7 mouse cellular contexts compared by ENCODE assay signal in genomic region chr1:131910674-131911558, GRCm38 (mm10). TPM values are rescaled to one million over a fixed set of nuclear protein-coding genes. Genes with fewer than 3 reads are reported as not detected.
DNase-seq lines count a peak whose midpoint lies in the region; ATAC-seq and TF ChIP-seq lines count a peak whose summit lies in the region.

No protein-coding gene starts in this region.

- peaks cover 32% of the 10 kb centered on the region for H3K36me3 ChIP-seq in embryonic facial prominence, embryonic 10.5 days (replicated peaks)
- H3K36me3 ChIP-seq in intestine, postnatal 0 days (ENCODE audit: control insufficient read depth, insufficient read depth): no peaks in the 10 kb centered on the region
- H3K36me3 ChIP-seq in limb, embryonic 10.5 days: peaks cover 32% of the 10 kb centered on the region
- H3K36me3 ChIP-seq in midbrain, embryonic 12.5 days: peaks cover 4% of the 10 kb centered on the region; the same call in 1 of the 2 replicates

- no peak for TF ChIP-seq CTCF in intestine, postnatal 0 days (IDR thresholded peaks at IDR 0.05; ENCODE audit: low read depth)

- peak overlapping the region; percentile 98 for H3K4me3 ChIP-seq in embryonic facial prominence, embryonic 10.5 days
- peak overlapping the region; percentile 91 for H3K4me3 ChIP-seq in intestine, postnatal 0 days (ENCODE audit: low read depth, low read length)
- H3K4me3 ChIP-seq in limb, embryonic 10.5 days: peak overlapping the region; percentile 88
- H3K4me3 ChIP-seq in midbrain, embryonic 12.5 days: peak overlapping the region; percentile 95

- peak overlapping the region; percentile 100 for H3K27ac ChIP-seq in embryonic facial prominence, embryonic 10.5 days (replicated peaks)
- H3K27ac ChIP-seq in intestine, postnatal 0 days (ENCODE audit: low read depth, low read length): peak overlapping the region; percentile 95
- H3K27ac ChIP-seq in limb, embryonic 10.5 days: peak overlapping the region; percentile 99
- peak overlapping the region; percentile 91 for H3K27ac ChIP-seq in midbrain, embryonic 12.5 days (replicated peaks)

- DNase-seq in adrenal gland, postnatal 10 days: peak; percentile 93
- DNase-seq in embryonic facial prominence, embryonic 10.5 days (ENCODE audit: low spot score): peak; percentile 87
- peak; percentile 87 for DNase-seq in limb, embryonic 10.5 days (ENCODE audit: low spot score)
- peak; percentile 40 for DNase-seq in skeletal muscle tissue, adult 2 months (ENCODE audit: low read depth, low spot score)

- H3K27me3 ChIP-seq in embryonic facial prominence, embryonic 10.5 days (replicated peaks; ENCODE audit: low read depth, poor library complexity, severe bottlenecking): peaks cover 27% of the 10 kb centered on the region
- H3K27me3 ChIP-seq in intestine, postnatal 0 days (replicated peaks; ENCODE audit: control insufficient read depth, insufficient read depth, low read length): no peaks in the 10 kb centered on the region
- peaks cover 4% of the 10 kb centered on the region; the same call in 1 of the 2 replicates for H3K27me3 ChIP-seq in limb, embryonic 10.5 days (ENCODE audit: low read depth, poor library complexity, severe bottlenecking)
- peaks cover 15% of the 10 kb centered on the region for H3K27me3 ChIP-seq in midbrain, embryonic 12.5 days

- ATAC-seq in granulocyte monocyte progenitor cell, adult 5-6 weeks (replicated peaks; ENCODE audit: poor library complexity, severe bottlenecking): peak; percentile 69
- peak; percentile 72 for ATAC-seq in intestine, postnatal 0 days
- peak; percentile 89 for ATAC-seq in midbrain, embryonic 12.5 days (ENCODE audit: low FRiP score, low read depth)

- H3K9ac ChIP-seq in intestine, postnatal 0 days (ENCODE audit: low read depth, low read length): peak overlapping the region; percentile 96
- peak overlapping the region; percentile 80 for H3K9ac ChIP-seq in midbrain, embryonic 12.5 days (replicated peaks)

- peak overlapping the region; percentile 72 for H3K4me2 ChIP-seq in intestine, postnatal 0 days (replicated peaks; ENCODE audit: low read depth)
- H3K4me2 ChIP-seq in midbrain, embryonic 12.5 days (replicated peaks): peak overlapping the region; percentile 86

- H3K9me3 ChIP-seq in embryonic facial prominence, embryonic 10.5 days: no peaks in the 10 kb centered on the region
- no peaks in the 10 kb centered on the region for H3K9me3 ChIP-seq in intestine, postnatal 0 days (ENCODE audit: control insufficient read depth)
- no peaks in the 10 kb centered on the region for H3K9me3 ChIP-seq in limb, embryonic 10.5 days (replicated peaks)
- no peaks in the 10 kb centered on the region for H3K9me3 ChIP-seq in midbrain, embryonic 12.5 days

- under 1% methylated on average over 88 of the region's 88 CpGs for WGBS in embryonic facial prominence, embryonic 10.5 days
- WGBS in intestine, postnatal 0 days: 1% methylated on average over 87 of the region's 88 CpGs
- WGBS in limb, embryonic 10.5 days: under 1% methylated on average over 84 of the region's 88 CpGs
- WGBS in midbrain, embryonic 12.5 days: under 1% methylated on average over 78 of the region's 88 CpGs

- peaks cover 14% of the 10 kb centered on the region for H3K4me1 ChIP-seq in embryonic facial prominence, embryonic 10.5 days
- H3K4me1 ChIP-seq in intestine, postnatal 0 days (replicated peaks; ENCODE audit: control insufficient read depth, insufficient read depth, low read length): no peaks in the 10 kb centered on the region
- H3K4me1 ChIP-seq in limb, embryonic 10.5 days: peaks cover 9% of the 10 kb centered on the region
- H3K4me1 ChIP-seq in midbrain, embryonic 12.5 days: peaks cover 29% of the 10 kb centered on the region

RNA-seq across cellular contexts. Expression of gene Nucks1, which starts 0.6 kb away (rescaled TPM):
- total RNA-seq in adrenal gland, postnatal 10 days (2021): 100 to 1,000 TPM; 124 to 131 TPM
- 104 and 105 TPM in 2 replicates for polyA plus RNA-seq in embryonic facial prominence, embryonic 10.5 days (2016; fragmentation: Nextera tagmentation; extraction: Ambion mirVana)
- 147 and 170 TPM in 2 replicates for total RNA-seq in granulocyte monocyte progenitor cell, adult 5-6 weeks (2014; fragmentation: Nextera tagmentation)
- total RNA-seq in granulocyte monocyte progenitor cell, adult 5-6 weeks (2017): 341 and 364 TPM in 2 replicates
- polyA plus RNA-seq in intestine, postnatal 0 days (2015; fragmentation: Nextera tagmentation; extraction: Ambion mirVana): 25.9 and 30.4 TPM in 2 replicates
- polyA plus RNA-seq in limb, embryonic 10.5 days (2016; fragmentation: Nextera tagmentation; extraction: Ambion mirVana): 97.8 and 110 TPM in 2 replicates
- polyA plus RNA-seq in midbrain, embryonic 12.5 days (2016; fragmentation: Nextera tagmentation; extraction: Ambion mirVana): 102 and 118 TPM in 2 replicates

RNA-seq across cellular contexts. Expression of gene Rab29, which starts 43.9 kb away (rescaled TPM):
- 10 to 100 TPM; 14.1 to 15.7 TPM for total RNA-seq in adrenal gland, postnatal 10 days (2021)
- polyA plus RNA-seq in embryonic facial prominence, embryonic 10.5 days (2016; fragmentation: Nextera tagmentation; extraction: Ambion mirVana): 9.6 and 11.7 TPM in 2 replicates
- total RNA-seq in granulocyte monocyte progenitor cell, adult 5-6 weeks (2014; fragmentation: Nextera tagmentation): 20.2 and 22.2 TPM in 2 replicates
- total RNA-seq in granulocyte monocyte progenitor cell, adult 5-6 weeks (2017): 22.9 and 26.2 TPM in 2 replicates
- 16.2 and 19.1 TPM in 2 replicates for polyA plus RNA-seq in intestine, postnatal 0 days (2015; fragmentation: Nextera tagmentation; extraction: Ambion mirVana)
- polyA plus RNA-seq in limb, embryonic 10.5 days (2016; fragmentation: Nextera tagmentation; extraction: Ambion mirVana): 6.1 and 8.6 TPM in 2 replicates
- polyA plus RNA-seq in midbrain, embryonic 12.5 days (2016; fragmentation: Nextera tagmentation; extraction: Ambion mirVana): 10.0 and 13.8 TPM in 2 replicates

RNA-seq across cellular contexts. Expression of gene Slc45a3, which starts 51.9 kb away (rescaled TPM):
- 10 to 100 TPM in 1 of 2 experiments, 1 to 10 TPM in 1; 9.9 to 13.8 TPM for total RNA-seq in adrenal gland, postnatal 10 days (2021)
- polyA plus RNA-seq in embryonic facial prominence, embryonic 10.5 days (2016; fragmentation: Nextera tagmentation; extraction: Ambion mirVana): 5.4 and 8.4 TPM in 2 replicates
- total RNA-seq in granulocyte monocyte progenitor cell, adult 5-6 weeks (2014; fragmentation: Nextera tagmentation): 1.1 and 4.0 TPM in 2 replicates
- 0.65 and 0.82 TPM in 2 replicates for total RNA-seq in granulocyte monocyte progenitor cell, adult 5-6 weeks (2017)
- polyA plus RNA-seq in intestine, postnatal 0 days (2015; fragmentation: Nextera tagmentation; extraction: Ambion mirVana): 2.5 and 2.7 TPM in 2 replicates
- polyA plus RNA-seq in limb, embryonic 10.5 days (2016; fragmentation: Nextera tagmentation; extraction: Ambion mirVana): 1.7 and 2.0 TPM in 2 replicates
- polyA plus RNA-seq in midbrain, embryonic 12.5 days (2016; fragmentation: Nextera tagmentation; extraction: Ambion mirVana): 27.4 and 30.2 TPM in 2 replicates

Comparison
In these comparisons a context has a peak if more than half of its experiments do, and no peak if none do; other contexts are left out.
1. Peak in every context shown above with its lines: DNase-seq, ATAC-seq, H3K4me3 ChIP-seq and H3K27ac ChIP-seq.
2. DNase-seq: peak in every context shown above with its lines; median percentile 93 in adrenal gland, postnatal 10 days; 87 in embryonic facial prominence, embryonic 10.5 days; 87 in limb, embryonic 10.5 days; 40 in skeletal muscle tissue, adult 2 months.